Mouse (Mus musculus) bone marrow macrophage, adult 2 months (primary cell): ENCODE data around the gene Acads. TPM values are rescaled to one million over a fixed set of nuclear protein-coding genes. Genes with fewer than 3 reads are reported as not detected.

Experiments used
- H3K27ac ChIP-seq: 2 replicates; pipeline ENCODE4 v1.5.1; 2012; ENCODE audit warnings: low read depth, low read length; ENCODE audit not compliant: insufficient read depth
- H3K4me1 ChIP-seq: 2 replicates; pipeline ENCODE4 v1.6.1; 2012; ENCODE audit warnings: low read length; ENCODE audit not compliant: control insufficient read depth, insufficient read depth
- H3K4me3 ChIP-seq: 2 replicates; pipeline ENCODE4 v1.5.1; 2012; ENCODE audit warnings: mild to moderate bottlenecking, low read length, moderate library complexity; ENCODE audit not compliant: insufficient read depth
- CTCF ChIP-seq: IDR thresholded peaks from 2 replicates; pipeline ENCODE4 v1.5.1; 2012; ENCODE audit warnings: low read depth, mild to moderate bottlenecking, low read length, moderate library complexity
- POLR2A ChIP-seq: IDR thresholded peaks from 2 replicates; pipeline ENCODE4 v1.6.1; 2012; ENCODE audit warnings: mild to moderate bottlenecking, low read depth, low read length, borderline replicate concordance
- polyA plus RNA-seq: library from polyadenylated mRNA; stranded (reverse); fragments of >200 nt; gene quantifications from 2 replicates; pipeline ENCODE4 v1.2.4, GENCODE M21; 2012; ENCODE audit not compliant: missing spikeins, insufficient read depth, insufficient read length

The Acads gene
- polyA plus RNA-seq, 1 experiment, result 22.3 TPM

GRCm38 (mm10) chr5:115159165-115159564 lies 40.0 kb upstream of the Acads start:
- Histone ChIP-seq H3K4me1 (peaks cover 24% of the 10 kb centered on the region), H3K27ac (peak overlapping the region; percentile 93), H3K4me3 (peak overlapping the region; percentile 75)
- no peak for TF ChIP-seq CTCF
- no peak for TF ChIP-seq POLR2A

GRCm38 (mm10) chr5:115158040-115158983 lies 39.2 kb upstream of the Acads start, which contains the start of gene Mlec:
Mlec (minus strand) TSS chr5:115158179.
- peak within 1 kb of the TSS; percentile 93 for H3K27ac ChIP-seq
- TF ChIP-seq CTCF (no peak), POLR2A (no peak)
- H3K4me3 ChIP-seq, result peak within 1 kb of the TSS; percentile 92
- H3K4me1 ChIP-seq, result peaks cover 31% of the 10 kb centered on the region

DNA sequence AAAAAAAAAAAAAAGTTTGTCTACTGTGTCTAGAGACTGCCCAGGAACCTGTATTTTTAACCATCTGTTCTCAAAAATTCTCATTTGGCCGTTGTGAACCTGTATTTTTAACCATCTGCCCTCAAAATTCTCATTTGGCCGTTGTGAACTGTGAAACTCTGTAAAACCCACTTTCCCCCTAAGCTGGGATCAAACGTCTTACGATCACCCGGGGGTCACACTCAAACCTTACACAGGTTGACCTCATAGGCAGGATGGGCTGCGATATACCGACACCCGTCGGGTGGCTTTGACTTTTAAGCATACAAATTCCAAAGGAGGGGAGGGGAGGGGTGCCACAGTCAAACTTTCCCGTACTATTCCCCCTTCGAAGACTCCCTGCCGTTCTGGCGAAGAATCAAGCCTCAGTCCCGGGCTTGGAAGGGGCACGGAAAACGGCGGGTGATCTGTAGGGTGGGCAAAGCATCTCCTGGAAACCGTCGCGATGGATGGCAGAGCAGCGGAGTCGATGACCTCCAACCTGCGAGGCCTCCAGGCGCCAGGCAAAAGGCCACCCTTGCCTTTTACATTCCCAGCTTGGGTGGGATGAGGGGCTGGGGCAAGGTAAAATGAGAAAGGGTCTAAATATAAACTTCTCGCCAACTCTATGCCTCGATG lies 37.9 kb upstream of the Acads start:
- Histone ChIP-seq H3K4me1 (peaks cover 40% of the 10 kb centered on the region), H3K27ac (peak overlapping the region; percentile 29), H3K4me3 (peak overlapping the region; percentile 92)
- TF ChIP-seq CTCF (no peak), POLR2A (no peak)

DNA sequence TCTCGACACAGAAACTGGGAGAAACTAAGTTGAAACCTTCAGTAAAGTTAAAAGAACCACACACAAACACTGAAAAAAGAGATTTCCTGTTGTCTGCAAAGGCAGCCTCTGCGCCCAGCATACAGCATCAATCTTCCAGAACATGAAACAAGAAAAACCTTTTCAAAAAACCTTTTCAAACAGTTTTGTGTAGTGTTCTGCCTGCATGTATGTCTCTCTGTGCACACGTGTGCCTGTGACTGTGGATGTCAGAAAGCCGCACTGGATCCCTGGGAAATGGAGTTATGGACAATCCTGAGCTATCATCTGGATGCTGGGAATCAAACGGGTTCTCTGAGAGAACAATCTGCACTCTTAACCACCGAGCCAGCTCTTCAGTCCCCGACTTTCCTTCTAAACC lies 37.3 kb upstream of the Acads start:
- TF ChIP-seq CTCF (no peak), POLR2A (no peak)
- peak overlapping the region; percentile 92 for H3K4me3 ChIP-seq
- peak overlapping the region; percentile 70 for H3K27ac ChIP-seq
- H3K4me1 ChIP-seq, result peaks cover 38% of the 10 kb centered on the region

DNA sequence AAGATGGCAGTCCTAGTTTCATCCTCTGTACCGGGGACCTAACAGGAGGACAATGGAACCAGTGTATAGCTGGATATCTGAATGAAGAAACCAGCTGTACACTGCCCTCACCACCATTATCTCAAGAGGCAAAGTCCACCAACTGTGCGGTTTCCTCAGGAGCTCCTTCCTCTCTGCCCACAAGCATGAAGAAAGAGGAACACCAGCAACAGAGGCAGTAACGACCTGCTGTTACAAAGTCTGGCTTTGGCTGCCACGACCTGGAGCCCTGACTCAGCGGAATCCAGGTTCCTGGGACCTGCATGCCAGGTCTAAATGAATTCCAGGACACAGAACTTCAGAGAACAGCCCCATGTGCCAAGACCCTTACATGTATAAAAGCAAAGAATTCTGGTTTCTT lies 36.7 kb upstream of the Acads start:
- Histone ChIP-seq H3K4me1 (peaks cover 33% of the 10 kb centered on the region), H3K4me3 (peak overlapping the region; percentile 92), H3K27ac (peak overlapping the region; percentile 70)
- no peak for TF ChIP-seq CTCF
- TF ChIP-seq POLR2A, result no peak

- no peak for TF ChIP-seq POLR2A
- TF ChIP-seq CTCF, result no peak
- peak overlapping the region; percentile 67 for H3K27ac ChIP-seq
- peak overlapping the region; percentile 92 for H3K4me3 ChIP-seq
- peaks cover 29% of the 10 kb centered on the region for H3K4me1 ChIP-seq
Observed at GRCm38 (mm10) chr5:115155156-115155631, 36.0 kb upstream of the Acads start.

- Histone ChIP-seq H3K4me3 (no peak overlapping the region), H3K27ac (no peak overlapping the region), H3K4me1 (peaks cover 26% of the 10 kb centered on the region)
- TF ChIP-seq CTCF, result no peak
- no peak for TF ChIP-seq POLR2A
Observed at GRCm38 (mm10) chr5:115152132-115152956, 33.2 kb upstream of the Acads start.

GRCm38 (mm10) chr5:115151457-115151856 lies 32.3 kb upstream of the Acads start:
- TF ChIP-seq POLR2A (no peak), CTCF (no peak)
- no peak overlapping the region for H3K27ac ChIP-seq
- no peak overlapping the region for H3K4me3 ChIP-seq
- H3K4me1 ChIP-seq, result peaks cover 26% of the 10 kb centered on the region

- no peak overlapping the region for H3K27ac ChIP-seq
- H3K4me3 ChIP-seq, result no peak overlapping the region
- peaks cover 26% of the 10 kb centered on the region for H3K4me1 ChIP-seq
- TF ChIP-seq POLR2A (no peak), CTCF (no peak)
Observed at GRCm38 (mm10) chr5:115150991-115151390, 31.8 kb upstream of the Acads start.
